Mouse (Mus musculus) liver, adult 2 months (tissue): ENCODE data around the gene Irf2bp2.

ENCODE experiments used
- CTCF ChIP-seq: fragments of 200-500 bp; IDR thresholded peaks from 2 replicates; pipeline ENCODE4 v1.5.1; 2011; ENCODE audit warnings: low read depth, low read length, control low read depth
- POLR2A ChIP-seq: fragments of 200-500 bp; IDR thresholded peaks from 2 replicates; pipeline ENCODE4 v1.6.1; 2011; ENCODE audit warnings: low read length, control low read depth; ENCODE audit not compliant: insufficient read depth; ENCODE audit errors: extremely low read depth

DNA sequence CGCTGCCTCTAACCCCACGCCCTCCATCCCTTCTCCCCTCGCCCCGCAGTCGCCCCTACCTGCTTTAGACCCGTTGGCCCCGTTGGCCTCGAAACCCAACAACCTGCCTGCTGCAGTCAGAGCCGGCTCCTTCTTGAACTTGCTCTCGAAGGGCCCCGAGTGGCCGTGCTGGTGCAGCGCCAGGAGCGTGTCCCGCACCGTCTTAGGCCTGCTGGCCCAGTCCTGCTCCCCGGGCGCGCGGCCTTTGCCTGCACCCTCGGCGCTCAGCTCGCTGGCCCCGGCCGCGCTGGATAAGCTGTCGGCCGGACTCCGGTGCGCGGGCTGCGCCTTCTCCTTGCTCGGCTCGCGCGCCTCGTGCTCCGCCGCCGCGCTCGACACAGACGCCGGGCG is 1.4 kb downstream of the Irf2bp2 start:
- TF ChIP-seq CTCF: no peak
- 0 out of 2 replicates have a peak, but pooled peaks have one; percentile 3 for TF ChIP-seq POLR2A
